Mouse (Mus musculus): ENCODE results near the gene Mid1.
"Not testable (repeated sequence)": the region's sequence is repeated elsewhere in the genome, so short reads cannot be mapped to it uniquely, and the experiment has no call there.

DNA sequence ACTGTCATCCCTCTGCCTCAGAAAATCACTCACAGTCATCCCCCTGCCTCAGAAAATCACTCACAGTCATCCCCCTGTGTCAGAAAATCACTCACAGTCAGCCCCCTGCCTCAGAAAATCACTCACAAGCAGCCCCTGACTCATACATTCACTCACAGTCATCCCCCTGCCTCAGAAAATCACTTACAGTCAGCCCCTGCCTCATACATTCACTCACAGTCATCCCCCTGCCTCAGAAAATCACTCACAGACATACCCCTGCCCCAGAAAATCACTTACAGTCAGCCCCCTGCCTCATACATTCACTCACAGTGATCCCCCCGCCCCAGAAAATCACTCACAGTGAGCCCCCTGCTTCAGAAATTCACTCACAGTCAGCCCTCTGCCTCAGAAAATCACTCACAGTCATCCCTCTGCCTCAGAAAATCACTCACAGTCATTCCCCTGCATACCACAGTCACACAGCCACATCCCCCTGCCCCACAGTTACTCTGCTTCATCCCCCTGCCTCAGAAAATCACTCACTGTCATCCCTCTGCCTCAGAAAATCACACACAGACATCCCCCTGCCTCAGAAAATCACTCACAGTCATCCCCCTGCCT is 320.8 kb downstream of the Mid1 start:
- not testable (repeated sequence) for TF ChIP-seq CTCF, EP300 (IDR thresholded peaks at IDR 0.05; ENCODE audit: low read depth)
